ENCODE assay signal across 19 mouse cellular contexts in genomic region chr10:67050766-67051165, GRCm38 (mm10). TPM values are rescaled to one million over a fixed set of nuclear protein-coding genes. Genes with fewer than 3 reads are reported as not detected.
DNase-seq lines count a peak whose midpoint lies in the region; ATAC-seq and TF ChIP-seq lines count a peak whose summit lies in the region.
"Had no signal": no experiment of that assay in that cellular context is flagged by ENCODE, and none has a peak within 500 bp of the region (broad histone marks: within the 10 kb centered on the region; RNA-seq: fewer than 3 reads in every experiment).

No protein-coding gene starts in this region.

- H3K79me2 ChIP-seq in heart, adult 2 months (replicated peaks; ENCODE audit: control insufficient read depth, insufficient read depth, low read length): peaks cover 3% of the 10 kb centered on the region; the same call in 1 of the 2 replicates

- peaks cover 28% of the 10 kb centered on the region for H3K4me1 ChIP-seq in heart, adult 2 months (ENCODE audit: control insufficient read depth, insufficient read depth, low read length)
- peaks cover 9% of the 10 kb centered on the region for H3K4me1 ChIP-seq in heart, embryonic 11.5 days (ENCODE audit: control insufficient read depth, insufficient read depth, low read length)
- peaks cover 9% of the 10 kb centered on the region for H3K4me1 ChIP-seq in hindbrain, postnatal 0 days (ENCODE audit: insufficient read depth, low read length)
- peaks cover 29% of the 10 kb centered on the region for H3K4me1 ChIP-seq in hindbrain, embryonic 14.5 days (replicated peaks; ENCODE audit: control insufficient read depth, insufficient read depth, low read length)
- peaks cover 53% of the 10 kb centered on the region for H3K4me1 ChIP-seq in limb, embryonic 12.5 days (replicated peaks)
- H3K4me1 ChIP-seq in limb, embryonic 10.5 days: peaks cover 51% of the 10 kb centered on the region
- H3K4me1 ChIP-seq in embryonic facial prominence, embryonic 10.5 days: peaks cover 45% of the 10 kb centered on the region

- no peak overlapping the region for H3K4me2 ChIP-seq in heart, embryonic 11.5 days
- H3K4me2 ChIP-seq in hindbrain, postnatal 0 days (ENCODE audit: low read depth, low read length): no peak overlapping the region
- H3K4me2 ChIP-seq in hindbrain, embryonic 14.5 days (replicated peaks): no peak overlapping the region
- H3K4me2 ChIP-seq in limb, embryonic 12.5 days: no peak overlapping the region
- H3K4me2 ChIP-seq: kidney, embryonic 15.5 days had no signal

- DNase-seq in heart, adult 2 months: no peak
- DNase-seq in hindbrain, postnatal 0 days (ENCODE audit: low spot score): no peak
- no peak for DNase-seq in hindbrain, embryonic 14.5 days (ENCODE audit: low spot score)
- DNase-seq in limb, embryonic 10.5 days (ENCODE audit: low spot score): no peak
- no peak for DNase-seq in embryonic facial prominence, embryonic 10.5 days (ENCODE audit: low spot score)
- DNase-seq: adrenal gland, adult 8-10 months; cerebellum, adult 11-12 months; cerebellum, postnatal 36 days; forebrain, postnatal 0 days; layer of hippocampus, adult 9-11 months; liver; lung, adult 2 months; lung, postnatal 36 days; thymus, postnatal 4 days had no signal

- H3K36me3 ChIP-seq in heart, adult 2 months (ENCODE audit: control insufficient read depth, insufficient read depth, low read length): peaks cover 19% of the 10 kb centered on the region
- H3K36me3 ChIP-seq in heart, embryonic 11.5 days (ENCODE audit: control insufficient read depth, insufficient read depth, low read length): no peaks in the 10 kb centered on the region
- no peaks in the 10 kb centered on the region for H3K36me3 ChIP-seq in hindbrain, postnatal 0 days (ENCODE audit: insufficient read depth, low read length)
- H3K36me3 ChIP-seq in hindbrain, embryonic 14.5 days (replicated peaks; ENCODE audit: control insufficient read depth, insufficient read depth): no peaks in the 10 kb centered on the region
- no peaks in the 10 kb centered on the region for H3K36me3 ChIP-seq in limb, embryonic 12.5 days
- 0 out of 2 replicates have a peak, but pooled peaks cover 4% of the 10 kb centered on the region for H3K36me3 ChIP-seq in limb, embryonic 10.5 days
- peaks cover 5% of the 10 kb centered on the region; the same call in 1 of the 2 replicates for H3K36me3 ChIP-seq in embryonic facial prominence, embryonic 10.5 days (replicated peaks)
- H3K36me3 ChIP-seq: kidney, embryonic 15.5 days; midbrain, embryonic 10.5 days had no signal

- intact Hi-C loops in heart, adult 2 months (cut with DNase I): no loop called here

- H3K27ac ChIP-seq in heart, adult 2 months: peak overlapping the region; percentile 63
- H3K27ac ChIP-seq in heart, embryonic 11.5 days (ENCODE audit: low read depth, low read length): no peak overlapping the region
- H3K27ac ChIP-seq in hindbrain, postnatal 0 days: peak overlapping the region; percentile 41
- no peak overlapping the region for H3K27ac ChIP-seq in hindbrain, embryonic 14.5 days
- peak overlapping the region; percentile 64 for H3K27ac ChIP-seq in limb, embryonic 12.5 days
- H3K27ac ChIP-seq in limb, embryonic 10.5 days: no peak overlapping the region
- H3K27ac ChIP-seq in embryonic facial prominence, embryonic 10.5 days (replicated peaks): 0 out of 2 replicates have a peak overlapping the region, but pooled peaks have one; percentile 12
- H3K27ac ChIP-seq: midbrain, embryonic 10.5 days had no signal

- H3K9ac ChIP-seq in heart, adult 2 months (ENCODE audit: low read depth, low read length): no peak overlapping the region
- H3K9ac ChIP-seq in heart, embryonic 11.5 days (ENCODE audit: low read depth, low read length): no peak overlapping the region
- no peak overlapping the region for H3K9ac ChIP-seq in hindbrain, postnatal 0 days (replicated peaks; ENCODE audit: low read length)
- H3K9ac ChIP-seq in hindbrain, embryonic 14.5 days: no peak overlapping the region
- no peak overlapping the region for H3K9ac ChIP-seq in limb, embryonic 12.5 days (replicated peaks)
- H3K9ac ChIP-seq: forebrain, postnatal 0 days; kidney, embryonic 15.5 days had no signal

- no peak overlapping the region for H3K4me3 ChIP-seq in heart, adult 2 months
- H3K4me3 ChIP-seq in heart, embryonic 11.5 days (ENCODE audit: low read depth, low read length): no peak overlapping the region
- no peak overlapping the region for H3K4me3 ChIP-seq in hindbrain, postnatal 0 days (ENCODE audit: low read length)
- no peak overlapping the region for H3K4me3 ChIP-seq in hindbrain, embryonic 14.5 days (replicated peaks; ENCODE audit: low read length)
- H3K4me3 ChIP-seq in limb, embryonic 12.5 days (replicated peaks): no peak overlapping the region
- no peak overlapping the region for H3K4me3 ChIP-seq in limb, embryonic 10.5 days
- H3K4me3 ChIP-seq in embryonic facial prominence, embryonic 10.5 days: no peak overlapping the region
- H3K4me3 ChIP-seq: kidney, embryonic 15.5 days; midbrain, embryonic 10.5 days had no signal

- no peak for TF ChIP-seq POLR2A in heart, adult 2 months (IDR thresholded peaks at IDR 0.05; ENCODE audit: insufficient read depth, low read depth, low read length)

- no peak for TF ChIP-seq CTCF in heart, adult 2 months (IDR thresholded peaks at IDR 0.05)
- no peak for TF ChIP-seq CTCF in hindbrain, postnatal 0 days (IDR thresholded peaks at IDR 0.05; ENCODE audit: low read depth)

- ATAC-seq in heart, embryonic 11.5 days (replicated peaks; ENCODE audit: insufficient number of reproducible peaks, low FRiP score, low TSS enrichment): no peak
- no peak for ATAC-seq in hindbrain, postnatal 0 days
- ATAC-seq in hindbrain, embryonic 14.5 days (ENCODE audit: low FRiP score): no peak
- no peak for ATAC-seq in limb, embryonic 12.5 days (ENCODE audit: insufficient number of reproducible peaks, insufficient read depth, low FRiP score, low TSS enrichment, low read depth)
- ATAC-seq in inflammation-experienced regulatory T-cells, adult 6 months: no peak
- ATAC-seq: forebrain, postnatal 0 days had no signal

- no peaks in the 10 kb centered on the region for H3K27me3 ChIP-seq in heart, adult 2 months (ENCODE audit: control insufficient read depth, insufficient read depth, low read length)
- no peaks in the 10 kb centered on the region for H3K27me3 ChIP-seq in heart, embryonic 11.5 days (ENCODE audit: control insufficient read depth, insufficient read depth, low read length)
- no peaks in the 10 kb centered on the region for H3K27me3 ChIP-seq in hindbrain, postnatal 0 days (ENCODE audit: insufficient read depth, low read length)
- H3K27me3 ChIP-seq in hindbrain, embryonic 14.5 days (ENCODE audit: control insufficient read depth, insufficient read depth, low read length): no peaks in the 10 kb centered on the region
- no peaks in the 10 kb centered on the region for H3K27me3 ChIP-seq in limb, embryonic 12.5 days
- H3K27me3 ChIP-seq in limb, embryonic 10.5 days (ENCODE audit: low read depth, poor library complexity, severe bottlenecking): no peaks in the 10 kb centered on the region
- no peaks in the 10 kb centered on the region for H3K27me3 ChIP-seq in embryonic facial prominence, embryonic 10.5 days (replicated peaks; ENCODE audit: low read depth, poor library complexity, severe bottlenecking)
- H3K27me3 ChIP-seq: kidney, embryonic 15.5 days had no signal

- no peak for TF ChIP-seq EP300 in heart, adult 2 months (IDR thresholded peaks at IDR 0.05; ENCODE audit: insufficient read depth, low read depth, low read length)

- H3K9me3 ChIP-seq in heart, embryonic 11.5 days (replicated peaks; ENCODE audit: control insufficient read depth, low read length): no peaks in the 10 kb centered on the region
- H3K9me3 ChIP-seq in hindbrain, postnatal 0 days (ENCODE audit: low read length): no peaks in the 10 kb centered on the region
- no peaks in the 10 kb centered on the region for H3K9me3 ChIP-seq in hindbrain, embryonic 14.5 days (ENCODE audit: control insufficient read depth, low read length)
- no peaks in the 10 kb centered on the region for H3K9me3 ChIP-seq in limb, embryonic 12.5 days
- no peaks in the 10 kb centered on the region for H3K9me3 ChIP-seq in limb, embryonic 10.5 days (replicated peaks)
- H3K9me3 ChIP-seq in embryonic facial prominence, embryonic 10.5 days: no peaks in the 10 kb centered on the region
- H3K9me3 ChIP-seq: kidney, embryonic 15.5 days; midbrain, embryonic 10.5 days had no signal

- WGBS in heart, adult 2 months: 59% methylated on average over 7 of the region's 7 CpGs
- WGBS in heart, embryonic 11.5 days (ENCODE audit: insufficient replicate concordance): 81% methylated on average over 6 of the region's 7 CpGs
- WGBS in hindbrain, postnatal 0 days: 48% methylated on average over 6 of the region's 7 CpGs
- WGBS in hindbrain, embryonic 14.5 days: 48% methylated on average over 6 of the region's 7 CpGs
- WGBS in limb, embryonic 12.5 days: 60% methylated on average over 6 of the region's 7 CpGs
- 85% methylated on average over 7 of the region's 7 CpGs for WGBS in limb, embryonic 10.5 days
- WGBS in embryonic facial prominence, embryonic 10.5 days: 63% methylated on average over 7 of the region's 7 CpGs

RNA-seq across cellular contexts. Expression of gene Jmjd1c, which starts 45.2 kb away (rescaled TPM):
- 10 to 100 TPM; 34.5 to 36.8 TPM for total RNA-seq in heart, adult 2 months (2021)
- polyA plus RNA-seq in heart, adult 2 months (2012; rRNA removed): 8.5 and 14.7 TPM in 2 replicates
- polyA plus RNA-seq in heart, embryonic 11.5 days (2014; fragmentation: Nextera tagmentation; extraction: Ambion mirVana): 31.7 and 39.5 TPM in 2 replicates
- total RNA-seq in hindbrain, postnatal 0 days (2014; rRNA removed): 53.7 and 54.1 TPM in 2 replicates
- 45.4 and 45.6 TPM in 2 replicates for polyA plus RNA-seq in hindbrain, postnatal 0 days (2015; fragmentation: Nextera tagmentation; extraction: Ambion mirVana)
- 41.7 and 59.5 TPM in 2 replicates for polyA plus RNA-seq in hindbrain, embryonic 14.5 days (2014; fragmentation: Nextera tagmentation; extraction: Ambion mirVana)
- polyA plus RNA-seq in limb, embryonic 12.5 days (2016; fragmentation: Nextera tagmentation; extraction: Ambion mirVana): 43.8 and 47.5 TPM in 2 replicates
- polyA plus RNA-seq in limb, embryonic 10.5 days (2016; fragmentation: Nextera tagmentation; extraction: Ambion mirVana): 27.6 and 31.6 TPM in 2 replicates
- 33.1 and 34.9 TPM in 2 replicates for polyA plus RNA-seq in embryonic facial prominence, embryonic 10.5 days (2016; fragmentation: Nextera tagmentation; extraction: Ambion mirVana)
- 10 to 100 TPM; 34.3 to 58.3 (median 45.7) TPM for polyA plus RNA-seq in inflammation-experienced regulatory T-cells, adult 6 months (2017; shearing (Covaris generic))

RNA-seq across cellular contexts. Expression of gene Reep3, which starts 46.0 kb away (rescaled TPM):
- 10 to 100 TPM; 19.7 to 20.2 TPM for total RNA-seq in heart, adult 2 months (2021)
- polyA plus RNA-seq in heart, adult 2 months (2012; rRNA removed): 14.9 and 27.7 TPM in 2 replicates
- polyA plus RNA-seq in heart, embryonic 11.5 days (2014; fragmentation: Nextera tagmentation; extraction: Ambion mirVana): 21.5 and 23.7 TPM in 2 replicates
- 33.9 and 35.5 TPM in 2 replicates for total RNA-seq in hindbrain, postnatal 0 days (2014; rRNA removed)
- polyA plus RNA-seq in hindbrain, postnatal 0 days (2015; fragmentation: Nextera tagmentation; extraction: Ambion mirVana): 36.2 and 37.5 TPM in 2 replicates
- polyA plus RNA-seq in hindbrain, embryonic 14.5 days (2014; fragmentation: Nextera tagmentation; extraction: Ambion mirVana): 32.4 and 32.8 TPM in 2 replicates
- 31.4 and 33.3 TPM in 2 replicates for polyA plus RNA-seq in limb, embryonic 12.5 days (2016; fragmentation: Nextera tagmentation; extraction: Ambion mirVana)
- polyA plus RNA-seq in limb, embryonic 10.5 days (2016; fragmentation: Nextera tagmentation; extraction: Ambion mirVana): 17.8 and 22.2 TPM in 2 replicates
- 23.7 and 24.6 TPM in 2 replicates for polyA plus RNA-seq in embryonic facial prominence, embryonic 10.5 days (2016; fragmentation: Nextera tagmentation; extraction: Ambion mirVana)
- polyA plus RNA-seq in inflammation-experienced regulatory T-cells, adult 6 months (2017; shearing (Covaris generic)): 10 to 100 TPM; 16.5 to 25.6 (median 19.6) TPM

Comparison
In these comparisons a context has a peak if more than half of its experiments do, and no peak if none do; other contexts are left out.
1. H3K27ac ChIP-seq: peak in heart, adult 2 months (single experiment), hindbrain, postnatal 0 days (single experiment), limb, embryonic 12.5 days (single experiment) and embryonic facial prominence, embryonic 10.5 days (single experiment); none in heart, embryonic 11.5 days (single experiment), hindbrain, embryonic 14.5 days (single experiment) and limb, embryonic 10.5 days (single experiment).